Mouse (Mus musculus) CD4-positive, CD25-positive, alpha-beta regulatory T cell (primary cell): ENCODE data around the gene Elmod3. TPM values are rescaled to one million over a fixed set of nuclear protein-coding genes. Genes with fewer than 3 reads are reported as not detected.

Source experiments
- polyA plus RNA-seq: library from polyadenylated mRNA; unstranded; fragments of 100-300 nt; shearing (Covaris generic); gene quantifications from one replicate; pipeline ENCODE4 v1.2.1, GENCODE M21; 2017

Gene Elmod3
- polyA plus RNA-seq, result 20.3 TPM

GRCm38 (mm10) chr6:72597956-72598753 is at the start of gene Elmod3, which contains the start of gene Retsat:
Elmod3 (minus strand) TSS chr6:72598413.
Retsat (plus strand) TSS chr6:72598475.

DNA sequence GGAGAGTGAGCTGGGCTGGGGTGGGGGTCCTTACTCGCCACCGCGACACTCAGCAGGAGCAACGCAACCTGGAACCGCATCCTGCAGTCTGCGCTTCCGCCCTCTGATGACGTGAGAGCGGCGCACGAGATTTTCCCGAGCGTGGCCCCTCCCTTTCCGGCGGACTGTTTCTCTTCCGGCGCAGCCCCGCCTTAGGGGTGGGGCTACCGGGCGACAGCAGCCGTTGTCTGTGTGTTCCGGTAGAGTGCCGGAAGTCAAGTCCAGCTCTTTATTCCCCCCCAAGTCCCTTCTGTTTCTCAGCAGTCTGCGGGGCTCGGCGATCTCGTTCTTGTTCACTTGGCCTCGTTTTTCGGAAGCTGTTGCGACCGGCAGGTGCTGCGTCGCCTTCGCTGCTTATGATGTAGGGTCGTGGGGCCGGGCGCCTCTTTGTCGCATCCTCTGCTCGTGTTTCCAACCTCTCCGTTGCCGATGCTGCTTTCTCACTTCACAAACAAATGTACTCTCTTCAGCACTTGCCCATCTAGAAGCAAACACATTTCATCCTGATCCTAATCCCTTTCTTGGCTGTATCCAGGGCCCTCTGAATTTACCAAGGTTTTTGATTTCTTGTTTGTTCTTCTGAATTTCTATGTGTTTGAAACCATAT is 18.6 kb upstream of the Elmod3 start, which contains the start of gene Tgoln1:
Tgoln1 (minus strand) TSS at position 358 of the 646 bp plus-strand sequence.

DNA sequence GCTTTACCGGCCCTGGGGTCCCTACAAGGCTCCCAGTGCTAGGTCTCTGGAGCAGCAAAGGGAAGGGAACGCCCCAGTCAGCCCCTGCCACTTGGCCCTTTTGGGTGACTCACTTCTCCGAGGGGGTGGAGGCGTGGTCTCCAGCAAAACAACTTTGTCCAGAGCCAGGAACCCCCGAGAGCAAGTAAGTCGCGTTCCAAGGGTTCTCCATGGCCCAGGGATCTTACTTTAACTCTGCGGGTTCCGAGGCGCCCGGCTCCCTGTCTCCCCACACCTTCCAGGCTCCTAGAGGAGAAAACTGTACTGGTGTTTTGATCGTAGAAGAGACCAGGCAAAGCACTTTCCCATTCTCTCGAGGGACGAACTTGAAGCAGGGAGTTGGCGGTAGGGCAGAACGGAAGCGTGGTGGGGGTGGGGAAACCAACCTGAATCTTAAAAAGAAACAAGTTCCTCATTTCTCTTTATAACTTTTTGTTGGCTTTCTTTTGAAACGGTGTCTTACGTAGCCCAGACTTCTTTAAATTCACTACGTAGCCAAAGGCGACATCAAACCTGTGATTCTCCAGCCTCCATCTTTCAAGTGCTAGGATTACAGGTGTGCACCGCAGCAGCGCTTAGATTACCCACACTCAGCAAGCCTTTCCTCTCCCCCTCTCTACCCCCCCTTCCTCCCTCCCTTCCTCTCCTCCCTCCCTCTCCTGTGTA is 53.8 kb downstream of the Elmod3 start, which contains the start of gene Capg:
Capg (plus strand) TSS at position 109 of the 705 bp plus-strand sequence.

DNA sequence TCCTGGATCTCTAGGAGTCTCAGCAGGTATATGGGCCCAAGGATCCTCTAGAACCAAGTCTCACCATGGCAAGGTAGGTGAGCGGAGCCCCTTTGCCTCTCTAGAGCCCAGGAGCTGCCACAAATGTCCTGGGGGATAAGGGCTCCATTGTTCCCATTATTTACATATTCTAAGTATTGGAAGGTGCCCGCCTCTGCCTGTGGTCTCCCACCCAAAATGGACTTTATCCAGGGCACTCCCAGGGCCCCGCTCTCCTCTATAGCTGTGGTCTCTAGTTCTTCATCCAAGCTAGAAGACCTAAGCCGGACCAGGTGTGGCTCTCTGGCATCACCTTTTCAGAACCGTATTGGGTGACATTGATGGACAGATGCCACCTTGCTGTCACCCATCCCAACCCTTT is 76.6 kb downstream of the Elmod3 start, which contains the start of gene Sh2d6:
Sh2d6 (minus strand) TSS at position 101 of the 400 bp plus-strand sequence.

Other genes with a start within 250 kb of the Elmod3 start
- gene Tmem150a, start 243.0 kb downstream of the Elmod3 start, polyA plus RNA-seq, result 0.39 TPM
- gene Rnf181, start 231.5 kb downstream of the Elmod3 start, polyA plus RNA-seq, result 129 TPM
- gene Vamp5, start 217.9 kb downstream of the Elmod3 start, polyA plus RNA-seq, result 44.8 TPM
- 219 TPM for gene Vamp8, start 207.7 kb downstream of the Elmod3 start, polyA plus RNA-seq
- gene Ggcx, start 184.1 kb downstream of the Elmod3 start, polyA plus RNA-seq, result 12.9 TPM
- gene Mat2a, start 158.9 kb downstream of the Elmod3 start, polyA plus RNA-seq, result 336 TPM
- gene Sh2d6, start 76.7 kb downstream of the Elmod3 start, polyA plus RNA-seq, result not detected
- gene Capg, start 54.0 kb downstream of the Elmod3 start, polyA plus RNA-seq, result 536 TPM
- 5.5 TPM for gene Retsat, start 62 bp upstream of the Elmod3 start, polyA plus RNA-seq
- 101 TPM for gene Tgoln1, start 18.6 kb upstream of the Elmod3 start, polyA plus RNA-seq
- 4.1 TPM for gene Tcf7l1, start 190.8 kb upstream of the Elmod3 start, polyA plus RNA-seq